Mouse (Mus musculus): ENCODE data around the gene Fam89b. TPM values are rescaled to one million over a fixed set of nuclear protein-coding genes. Genes with fewer than 3 reads are reported as not detected.

Gene Fam89b
- 193 and 195 TPM in 2 replicates for polyA plus RNA-seq (2016; fragmentation: Nextera tagmentation; extraction: Ambion mirVana)

GRCm38 (mm10) chr19:5729444-5729815, at the start of gene Fam89b:
Gene Fam89b (minus strand): TSS chr19:5729653.
- peak within 1 kb of the TSS; percentile 94 for H3K4me2 ChIP-seq (replicated peaks)
- H3K9me3 ChIP-seq, result no peaks in the 10 kb centered on the region
- peaks cover 61% of the 10 kb centered on the region for H3K4me1 ChIP-seq
- H3K27ac ChIP-seq, result peak within 1 kb of the TSS; percentile 91
- WGBS, result under 1% methylated on average over 34 of the region's 37 CpGs
- H3K4me3 ChIP-seq, result peak within 1 kb of the TSS; percentile 91
- peak within 1 kb of the TSS; percentile 98 for H3K9ac ChIP-seq
- peak; percentile 73 for ATAC-seq (ENCODE audit: low FRiP score, low read depth)
- no peaks in the 10 kb centered on the region for H3K27me3 ChIP-seq (replicated peaks)
- H3K36me3 ChIP-seq, result peaks cover 11% of the 10 kb centered on the region

- Histone ChIP-seq H3K9ac (0 out of 2 replicates have a peak overlapping the region, but pooled peaks have one; percentile 2), H3K9me3 (no peaks in the 10 kb centered on the region), H3K27ac (no peak overlapping the region), H3K4me2 (replicated peaks) (no peak overlapping the region), H3K27me3 (replicated peaks) (no peaks in the 10 kb centered on the region), H3K4me1 (no peaks in the 10 kb centered on the region), H3K36me3 (no peaks in the 10 kb centered on the region), H3K4me3 (no peak overlapping the region)
- WGBS, result 43% methylated on average over 8 of the region's 8 CpGs
- no peak for ATAC-seq (ENCODE audit: low FRiP score, low read depth)
These were observed 48.9 kb upstream of the Fam89b start for GRCm38 (mm10) chr19:5778312-5778711.

- no peak overlapping the region for H3K4me3 ChIP-seq
- H3K9ac ChIP-seq, result no peak overlapping the region
- no peak overlapping the region for H3K4me2 ChIP-seq (replicated peaks)
- H3K4me1 ChIP-seq, result no peaks in the 10 kb centered on the region
- H3K27me3 ChIP-seq (replicated peaks), result no peaks in the 10 kb centered on the region
- H3K36me3 ChIP-seq, result no peaks in the 10 kb centered on the region
- no peak overlapping the region for H3K27ac ChIP-seq
- 84% methylated on average over 9 of the region's 9 CpGs for WGBS
- no peaks in the 10 kb centered on the region for H3K9me3 ChIP-seq
- no peak for ATAC-seq (ENCODE audit: low FRiP score, low read depth)
These were observed 48.1 kb upstream of the Fam89b start for GRCm38 (mm10) chr19:5777387-5778032.

- peak within 1 kb of the TSS; percentile 92 for H3K4me2 ChIP-seq (replicated peaks)
- ATAC-seq (ENCODE audit: low FRiP score, low read depth), result peak; percentile 96
- peaks cover 14% of the 10 kb centered on the region for H3K4me1 ChIP-seq
- peak within 1 kb of the TSS; percentile 87 for H3K9ac ChIP-seq
- no peaks in the 10 kb centered on the region for H3K9me3 ChIP-seq
- under 1% methylated on average over 64 of the region's 64 CpGs for WGBS
- H3K4me3 ChIP-seq, result peak within 1 kb of the TSS; percentile 73
- H3K27ac ChIP-seq, result 0 out of 2 replicates have a peak within 1 kb of the TSS, but pooled peaks have one; percentile 4
- no peaks in the 10 kb centered on the region for H3K27me3 ChIP-seq (replicated peaks)
- H3K36me3 ChIP-seq, result peaks cover 32% of the 10 kb centered on the region
These were observed 41.7 kb upstream of the Fam89b start, which contains the start of gene Scyl1 for GRCm38 (mm10) chr19:5770925-5771860. Gene Scyl1 (minus strand): TSS chr19:5771419.

GRCm38 (mm10) chr19:5770311-5770710, 40.9 kb upstream of the Fam89b start:
- Histone ChIP-seq H3K9me3 (no peaks in the 10 kb centered on the region), H3K36me3 (peaks cover 41% of the 10 kb centered on the region), H3K4me1 (peaks cover 14% of the 10 kb centered on the region), H3K4me3 (peak overlapping the region; percentile 73), H3K4me2 (replicated peaks) (peak overlapping the region; percentile 92), H3K9ac (peak overlapping the region; percentile 87), H3K27ac (no peak overlapping the region), H3K27me3 (replicated peaks) (no peaks in the 10 kb centered on the region)
- WGBS, result 56% methylated on average over 9 of the region's 9 CpGs
- no peak for ATAC-seq (ENCODE audit: low FRiP score, low read depth)

GRCm38 (mm10) chr19:5767271-5767670, 37.8 kb upstream of the Fam89b start:
- H3K4me1 ChIP-seq, result peaks cover 14% of the 10 kb centered on the region
- no peaks in the 10 kb centered on the region for H3K27me3 ChIP-seq (replicated peaks)
- H3K4me2 ChIP-seq (replicated peaks), result no peak overlapping the region
- WGBS, result 88% methylated on average over 4 of the region's 4 CpGs
- H3K27ac ChIP-seq, result no peak overlapping the region
- no peaks in the 10 kb centered on the region for H3K9me3 ChIP-seq
- no peak overlapping the region for H3K9ac ChIP-seq
- H3K36me3 ChIP-seq, result peaks cover 68% of the 10 kb centered on the region
- no peak overlapping the region for H3K4me3 ChIP-seq
- ATAC-seq (ENCODE audit: low FRiP score, low read depth), result no peak

GRCm38 (mm10) chr19:5763163-5763562, 33.7 kb upstream of the Fam89b start:
- Histone ChIP-seq H3K9me3 (no peaks in the 10 kb centered on the region), H3K4me1 (no peaks in the 10 kb centered on the region), H3K36me3 (peaks cover 93% of the 10 kb centered on the region), H3K27me3 (replicated peaks) (peaks cover 10% of the 10 kb centered on the region), H3K9ac (no peak overlapping the region), H3K4me3 (no peak overlapping the region), H3K4me2 (replicated peaks) (no peak overlapping the region), H3K27ac (no peak overlapping the region)
- WGBS, result 97% methylated on average over 6 of the region's 6 CpGs
- no peak for ATAC-seq (ENCODE audit: low FRiP score, low read depth)

GRCm38 (mm10) chr19:5758878-5759403, 29.5 kb upstream of the Fam89b start:
- Histone ChIP-seq H3K27me3 (replicated peaks) (peaks cover 49% of the 10 kb centered on the region), H3K27ac (no peak overlapping the region), H3K4me3 (no peak overlapping the region), H3K36me3 (peaks cover 65% of the 10 kb centered on the region), H3K4me1 (peaks cover 11% of the 10 kb centered on the region), H3K4me2 (replicated peaks) (no peak overlapping the region), H3K9me3 (no peaks in the 10 kb centered on the region), H3K9ac (no peak overlapping the region)
- ATAC-seq (ENCODE audit: low FRiP score, low read depth), result no peak
- WGBS, result 90% methylated on average over 14 of the region's 14 CpGs

GRCm38 (mm10) chr19:5756991-5757636, 27.7 kb upstream of the Fam89b start:
- no peak for ATAC-seq (ENCODE audit: low FRiP score, low read depth)

GRCm38 (mm10) chr19:5756321-5756985, 27.0 kb upstream of the Fam89b start:
- ATAC-seq (ENCODE audit: low FRiP score, low read depth), result no peak
- Histone ChIP-seq H3K9me3 (no peaks in the 10 kb centered on the region), H3K4me2 (replicated peaks) (peak overlapping the region; percentile 49), H3K27ac (no peak overlapping the region), H3K27me3 (replicated peaks) (peaks cover 71% of the 10 kb centered on the region), H3K4me1 (peaks cover 16% of the 10 kb centered on the region), H3K36me3 (peaks cover 45% of the 10 kb centered on the region), H3K9ac (peak overlapping the region; percentile 51; the same call in 1 of the 2 replicates), H3K4me3 (peak overlapping the region; percentile 8; the same call in 1 of the 2 replicates)
- WGBS, result 7% methylated on average over 28 of the region's 29 CpGs

More at GRCm38 (mm10) chr19:5756991-5757636, 27.7 kb upstream of the Fam89b start:
- Histone ChIP-seq H3K4me3 (peak overlapping the region; percentile 8; the same call in 1 of the 2 replicates), H3K9me3 (no peaks in the 10 kb centered on the region), H3K4me1 (peaks cover 11% of the 10 kb centered on the region), H3K36me3 (peaks cover 51% of the 10 kb centered on the region), H3K27ac (no peak overlapping the region), H3K4me2 (replicated peaks) (peak overlapping the region; percentile 49), H3K9ac (peak overlapping the region; percentile 51), H3K27me3 (replicated peaks) (peaks cover 64% of the 10 kb centered on the region)
- WGBS, result 11% methylated on average over 36 of the region's 36 CpGs

- Histone ChIP-seq H3K9me3 (no peaks in the 10 kb centered on the region), H3K4me1 (peaks cover 18% of the 10 kb centered on the region), H3K27ac (no peak overlapping the region), H3K4me3 (no peak overlapping the region), H3K27me3 (replicated peaks) (peaks cover 76% of the 10 kb centered on the region), H3K9ac (0 out of 2 replicates have a peak overlapping the region, but pooled peaks have one; percentile 1), H3K4me2 (replicated peaks) (peak overlapping the region; percentile 29), H3K36me3 (no peaks in the 10 kb centered on the region; the same call in 1 of the 2 replicates)
- WGBS, result 5% methylated on average over 20 of the region's 20 CpGs
- ATAC-seq (ENCODE audit: low FRiP score, low read depth), result no peak
These were observed 22.3 kb upstream of the Fam89b start for GRCm38 (mm10) chr19:5751742-5752141.

Data from neural tube, embryonic 12.5 days (tissue).